Mouse (Mus musculus): ENCODE data around the gene Dph2.

GRCm38 (mm10) chr4:117839366-117839765, 52.5 kb downstream of the Dph2 start:
- TF ChIP-seq POLR2A (IDR thresholded peaks at IDR 0.05; ENCODE audit: extremely low read depth, insufficient read depth, low read length): no peak
- TF ChIP-seq CTCF (IDR thresholded peaks at IDR 0.05; ENCODE audit: low read depth, low read length): no peak
